Mouse (Mus musculus): ENCODE data around the gene Negr1.

Negr1 gene

GRCm38 (mm10) chr3:157080585-157080984 is 519.0 kb downstream of the Negr1 start:
- POLR2A ChIA-PET = no interaction called here

GRCm38 (mm10) chr3:157082808-157083784 is 521.5 kb downstream of the Negr1 start:
- ChIA-PET POLR2A (no interaction called here), CTCF (no interaction called here)

More at GRCm38 (mm10) chr3:157080585-157080984, 519.0 kb downstream of the Negr1 start:
- CTCF ChIA-PET = no interaction called here

GRCm38 (mm10) chr3:157085180-157085579 is 523.6 kb downstream of the Negr1 start:
- POLR2A ChIA-PET = no interaction called here
- CTCF ChIA-PET = no interaction called here

- CTCF ChIA-PET = no interaction called here
- POLR2A ChIA-PET = interaction anchor here in 1 of 4 experiments (0.5 to 0.8 kb wide), 2 partner anchors 23 to 54 kb away, joined by 3 read pairs; no protein-coding TSS in a partner anchor
These were observed 528.5 kb downstream of the Negr1 start for GRCm38 (mm10) chr3:157090051-157090450.

- ChIA-PET CTCF (no interaction called here), POLR2A (no interaction called here)
These were observed 534.7 kb downstream of the Negr1 start for GRCm38 (mm10) chr3:157096284-157096683.

GRCm38 (mm10) chr3:157097514-157097913 is 535.9 kb downstream of the Negr1 start:
- ChIA-PET CTCF (no interaction called here), POLR2A (no interaction called here)

- POLR2A ChIA-PET = no interaction called here
- CTCF ChIA-PET = no interaction called here
These were observed 536.8 kb downstream of the Negr1 start for GRCm38 (mm10) chr3:157098417-157098816.

- ChIA-PET CTCF (no interaction called here), POLR2A (no interaction called here)
These were observed 543.4 kb downstream of the Negr1 start for GRCm38 (mm10) chr3:157104866-157105579.

GRCm38 (mm10) chr3:157105580-157106264 is 544.1 kb downstream of the Negr1 start:
- CTCF ChIA-PET = no interaction called here
- POLR2A ChIA-PET = no interaction called here

GRCm38 (mm10) chr3:157108156-157108555 is 546.6 kb downstream of the Negr1 start:
- POLR2A ChIA-PET = interaction anchor here in 1 of 4 experiments (0.6 kb wide), 1 partner anchor 428 kb away, joined by 3 read pairs; no protein-coding TSS in a partner anchor
- CTCF ChIA-PET = no interaction called here

- CTCF ChIA-PET = interaction anchor here (0.6 to 0.7 kb wide), 7 partner anchors 176 to 1311 kb away, joined by 3 to 14 read pairs (median 4); no protein-coding TSS in a partner anchor
- POLR2A ChIA-PET = interaction anchor here in 1 of 4 experiments (0.6 kb wide), 1 partner anchor 1294 kb away, joined by 3 read pairs; no protein-coding TSS in a partner anchor
These were observed 547.7 kb downstream of the Negr1 start for GRCm38 (mm10) chr3:157109308-157109707.

GRCm38 (mm10) chr3:157115105-157115760 is 553.6 kb downstream of the Negr1 start:
- CTCF ChIA-PET = interaction anchor here in 1 of 4 experiments (0.6 kb wide), 1 partner anchor 118 kb away, joined by 6 read pairs; no protein-coding TSS in a partner anchor

GRCm38 (mm10) chr3:157116024-157116423 is 554.4 kb downstream of the Negr1 start:
- CTCF ChIA-PET = no interaction called here
- POLR2A ChIA-PET = no interaction called here

More at GRCm38 (mm10) chr3:157115105-157115760, 553.6 kb downstream of the Negr1 start:
- POLR2A ChIA-PET = interaction anchor here in 1 of 4 experiments (0.6 kb wide), 1 partner anchor 552 kb away, joined by 10 read pairs; no protein-coding TSS in a partner anchor

GRCm38 (mm10) chr3:157119916-157120315 is 558.3 kb downstream of the Negr1 start:
- POLR2A ChIA-PET = no interaction called here

GRCm38 (mm10) chr3:157146124-157146855 is 584.7 kb downstream of the Negr1 start:
- ChIA-PET CTCF (no interaction called here), POLR2A (no interaction called here)

More at GRCm38 (mm10) chr3:157119916-157120315, 558.3 kb downstream of the Negr1 start:
- CTCF ChIA-PET = interaction anchor here in 1 of 4 experiments (0.8 kb wide), 1 partner anchor 201 kb away, joined by 3 read pairs; no protein-coding TSS in a partner anchor

GRCm38 (mm10) chr3:157154902-157155301 is 593.3 kb downstream of the Negr1 start:
- ChIA-PET CTCF (no interaction called here), POLR2A (interaction anchor here in 1 of 4 experiments (1.8 kb wide), 1 partner anchor 26 kb away, joined by 3 read pairs; no protein-coding TSS in a partner anchor)

GRCm38 (mm10) chr3:157155513-157155912 is 593.9 kb downstream of the Negr1 start:
- ChIA-PET POLR2A (interaction anchor here in 1 of 4 experiments (0.6 to 1.8 kb wide), 2 partner anchors 27 to 378 kb away, joined by 3 read pairs; no protein-coding TSS in a partner anchor), CTCF (no interaction called here)
